Mouse (Mus musculus) spleen, adult 12 weeks (tissue): ENCODE results near the gene Rac1.

ENCODE experiments used
- DNase-seq: peaks from one replicate; pipeline ENCODE4 v3.0.0; 2022; ENCODE audit warnings: low spot score

The Rac1 gene

DNA sequence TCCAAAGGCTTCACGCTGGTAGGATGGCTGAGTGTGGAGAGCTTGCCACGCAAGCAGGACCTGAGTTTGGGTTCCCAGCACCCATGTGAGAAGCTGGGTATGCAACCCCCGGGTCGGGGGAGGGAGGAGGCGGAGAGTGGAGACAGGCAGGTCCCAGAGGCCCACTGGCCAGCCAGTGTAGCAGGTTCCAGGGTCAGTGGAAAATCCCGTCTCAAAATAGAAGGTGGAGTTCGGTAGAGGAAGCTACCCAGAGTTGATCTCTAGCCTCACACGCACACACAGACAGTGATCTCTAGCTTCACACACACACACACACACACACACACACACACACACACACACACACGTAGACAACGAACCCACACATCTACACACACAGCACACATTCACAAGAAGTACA, 34.7 kb downstream of the Rac1 start:
- no peak for DNase-seq

DNA sequence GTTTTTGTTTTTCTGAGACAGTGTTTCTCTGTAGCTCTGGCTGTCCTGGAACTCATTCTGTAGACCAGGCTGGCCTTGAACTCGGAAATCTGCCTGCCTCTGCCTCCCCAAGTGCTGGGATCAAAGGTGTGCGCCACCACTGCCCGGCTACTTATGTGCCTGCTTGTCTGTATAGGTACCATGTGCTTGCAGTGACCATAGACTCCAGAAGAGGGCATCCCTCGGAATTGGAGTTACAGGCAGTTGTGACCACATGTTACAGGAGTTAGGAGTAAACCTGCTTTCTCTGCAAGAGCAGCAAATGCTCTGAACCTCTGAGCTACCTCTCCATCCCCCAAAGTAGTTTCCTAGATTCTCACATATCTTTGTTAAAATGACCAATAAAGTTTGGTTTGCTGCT, 36.1 kb downstream of the Rac1 start:
- DNase-seq = no peak

DNA sequence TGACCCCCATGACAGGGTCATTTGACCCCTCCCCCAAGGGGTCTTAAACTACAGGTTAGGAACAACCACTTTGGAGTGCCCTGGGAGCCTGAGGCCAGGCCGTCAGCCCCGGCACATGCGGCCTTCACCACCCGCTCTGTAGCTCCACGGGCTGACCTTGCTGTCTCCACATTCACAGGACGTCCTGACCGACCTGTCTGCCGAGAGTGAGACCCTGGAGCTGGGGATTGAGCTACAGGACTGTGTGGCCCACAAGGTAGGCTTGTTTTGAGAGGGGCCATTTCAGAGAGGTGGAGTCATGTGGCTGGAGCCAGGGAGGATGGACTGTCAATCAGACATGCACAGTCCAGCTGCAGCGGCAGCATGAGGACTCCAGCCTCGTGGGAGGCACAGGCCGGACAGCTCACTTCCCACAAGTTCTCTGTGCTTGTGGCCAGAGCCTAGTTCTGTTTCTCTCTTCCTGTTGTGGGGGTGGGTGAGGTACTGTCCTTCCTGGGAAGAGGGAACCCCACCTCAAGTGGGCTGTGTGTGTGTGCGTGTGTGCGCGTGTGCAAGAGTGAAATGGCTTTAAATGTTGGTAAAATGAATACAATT, 38.0 kb downstream of the Rac1 start:
- DNase-seq = no peak

DNA sequence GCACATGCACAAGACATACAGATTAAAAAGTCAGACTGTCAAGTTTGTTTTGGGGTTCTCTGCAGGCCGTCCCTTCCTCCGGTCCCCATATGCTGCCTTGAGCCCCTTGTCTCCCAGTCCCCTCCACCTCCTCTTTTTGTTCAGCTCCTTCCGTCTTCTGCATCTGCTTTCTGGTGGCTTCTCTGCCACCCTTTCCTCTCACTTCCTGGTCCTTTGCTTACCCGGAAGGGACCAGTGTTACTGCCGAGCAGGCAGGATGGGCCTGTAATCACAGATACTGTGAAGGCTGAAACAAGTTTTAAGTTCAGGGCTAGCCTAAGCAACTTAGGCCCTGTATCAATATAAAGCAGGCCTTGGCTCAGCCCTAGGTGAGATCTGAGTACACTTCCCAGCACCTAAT, 39.8 kb downstream of the Rac1 start:
- DNase-seq = no peak

DNA sequence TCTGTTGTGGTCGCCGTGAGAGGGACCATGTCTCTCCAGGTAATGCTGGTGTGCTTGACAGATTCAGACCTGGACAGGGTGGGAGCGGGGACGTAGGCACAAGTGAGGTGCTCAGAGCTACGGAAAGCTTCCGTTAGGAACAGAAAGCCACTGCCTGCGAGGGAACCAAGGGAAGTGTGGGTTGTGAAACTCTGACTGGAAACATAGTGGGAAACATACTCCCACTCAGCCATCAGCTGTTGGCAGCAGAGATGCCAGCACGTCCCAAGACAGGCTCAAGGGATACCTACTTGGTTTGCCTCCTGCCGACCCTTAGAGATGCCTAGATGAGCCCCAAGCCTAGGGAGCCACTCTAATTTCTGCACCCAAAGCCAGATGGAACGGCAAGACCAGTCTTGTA, 40.6 kb downstream of the Rac1 start:
- no peak for DNase-seq

DNA sequence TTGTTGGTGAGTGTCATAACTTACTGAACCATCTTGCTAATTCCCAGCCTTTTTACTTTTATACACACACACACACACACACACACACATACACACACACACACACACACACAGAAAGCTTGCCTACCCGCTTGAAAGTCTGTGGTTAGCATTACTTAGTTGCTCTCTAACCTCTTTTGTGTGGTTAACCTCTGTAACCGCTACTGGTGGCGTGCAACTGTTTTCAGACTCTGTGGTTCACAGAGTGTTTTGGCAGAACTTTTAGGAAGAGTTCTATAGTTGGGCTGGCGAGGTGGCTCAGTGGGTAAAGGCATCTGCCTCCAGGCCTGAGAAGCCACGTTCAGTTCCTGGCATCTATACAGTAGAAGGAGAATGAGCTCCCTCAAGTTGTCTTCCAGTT, 42.9 kb downstream of the Rac1 start:
- no peak for DNase-seq

DNA sequence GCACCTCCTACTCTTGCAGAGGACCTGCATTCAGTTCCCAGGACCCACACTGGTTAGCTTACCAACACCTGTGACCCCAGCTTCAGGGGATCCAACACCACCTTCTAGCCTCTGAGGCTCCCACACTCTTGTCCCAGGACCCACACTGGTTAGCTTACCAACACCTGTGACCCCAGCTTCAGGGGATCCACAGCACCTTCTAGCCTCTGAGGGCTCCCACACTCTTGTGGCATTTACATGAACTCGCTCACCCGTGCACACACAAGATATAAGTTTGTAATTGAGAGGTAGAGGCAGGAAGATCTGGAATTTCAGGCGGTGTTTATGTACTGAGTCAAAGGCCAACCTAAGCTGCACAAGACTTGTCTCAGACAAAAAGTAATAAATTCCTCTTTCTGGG, 49.9 kb downstream of the Rac1 start:
- DNase-seq = no peak

DNA sequence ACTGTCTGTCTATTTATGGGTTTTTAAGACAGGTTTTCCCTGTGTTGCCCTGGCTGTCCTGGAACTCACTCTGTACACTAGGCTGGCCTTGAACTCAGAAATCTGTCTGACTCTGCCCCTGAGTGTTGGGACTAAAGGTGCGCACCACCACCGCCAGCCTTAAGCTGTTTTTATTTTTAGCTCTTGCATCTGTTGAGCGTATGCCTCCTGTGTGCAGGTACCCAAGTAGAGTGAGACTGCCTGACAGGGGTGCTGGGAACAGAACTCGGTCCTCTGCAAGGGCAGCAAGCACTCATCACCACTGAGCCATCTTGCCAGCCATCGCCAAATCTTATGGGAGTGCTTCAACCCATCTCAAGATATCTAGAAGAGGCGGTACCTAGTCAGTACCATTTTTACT, 51.8 kb downstream of the Rac1 start:
- no peak for DNase-seq

DNA sequence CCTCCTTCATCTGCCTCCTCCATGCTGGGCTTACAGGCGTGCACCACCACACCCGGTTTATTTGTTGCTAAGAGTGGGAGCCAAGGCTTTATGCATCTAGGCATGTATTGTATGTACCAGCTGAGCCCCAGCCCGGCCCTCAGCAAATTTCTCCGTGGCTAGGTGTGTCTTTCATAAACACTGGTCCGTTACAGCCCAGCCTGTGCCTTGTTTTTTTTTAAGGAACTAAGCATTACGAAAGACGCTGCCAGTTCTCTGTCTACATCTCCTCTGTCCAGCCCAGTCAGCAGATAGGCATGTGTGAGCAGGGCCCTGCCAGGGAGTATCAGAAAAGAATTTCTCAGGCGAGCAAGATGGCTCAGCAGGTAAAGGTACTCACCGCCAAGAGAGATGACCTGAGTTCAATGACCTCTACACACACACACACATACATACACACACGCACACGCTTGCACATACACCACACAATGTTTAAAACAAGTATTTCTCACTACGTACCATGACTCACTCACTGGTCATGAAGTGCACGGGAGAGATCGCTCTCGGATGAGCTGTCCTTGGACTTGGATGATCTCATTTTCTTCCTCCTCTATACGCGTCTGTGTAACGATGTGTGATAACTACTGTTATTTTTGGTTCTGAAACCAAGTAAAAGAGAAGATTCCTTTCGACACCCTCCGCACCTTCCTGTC, 52.5 kb downstream of the Rac1 start:
- no peak for DNase-seq

DNA sequence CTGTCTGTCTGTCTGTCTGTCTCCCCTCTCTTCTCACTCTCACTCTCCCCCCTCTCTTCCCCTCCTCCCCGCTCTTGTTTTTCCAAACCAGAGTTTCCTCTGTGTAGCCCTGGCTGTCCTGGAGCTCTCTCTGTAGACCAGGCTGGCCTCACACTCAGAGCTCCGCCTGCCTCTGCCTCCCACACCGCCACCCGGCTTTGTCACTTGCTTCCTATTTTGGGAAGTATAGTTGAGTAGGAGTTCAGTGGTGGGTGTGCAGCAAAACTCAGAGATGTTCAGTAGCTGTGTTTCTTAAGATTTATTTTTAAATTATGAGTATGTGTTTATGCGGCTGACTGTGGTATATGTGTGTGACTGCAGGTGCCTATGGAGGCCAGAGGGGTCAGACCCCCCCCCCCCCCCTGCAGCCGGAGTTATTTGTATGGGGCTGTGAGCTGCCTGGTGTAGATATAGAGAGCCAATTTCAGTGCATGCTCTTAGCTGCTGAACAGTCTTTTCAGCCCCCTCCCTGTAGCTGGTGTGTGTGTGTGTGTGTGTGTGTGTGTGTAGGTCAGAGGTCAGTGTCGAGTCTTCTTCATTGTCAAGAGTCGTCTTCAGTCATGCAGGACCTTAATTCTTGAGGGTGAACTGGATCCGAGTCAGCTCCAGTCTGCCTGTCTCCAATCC, 55.8 kb downstream of the Rac1 start:
- no peak for DNase-seq

DNA sequence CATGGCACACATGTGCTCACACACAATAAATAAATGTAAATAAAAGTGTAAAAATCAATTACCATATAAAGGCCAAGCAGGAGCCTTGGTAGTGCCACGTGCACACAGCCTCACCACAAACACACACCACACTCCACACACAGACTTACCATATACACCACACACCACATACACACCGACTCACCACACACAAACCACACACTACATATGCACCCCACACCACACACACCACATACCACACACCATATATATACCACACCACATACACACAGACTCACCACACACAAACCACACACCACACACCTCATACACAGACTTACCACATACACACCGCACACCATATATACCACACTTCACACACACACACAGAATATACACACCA, 56.7 kb downstream of the Rac1 start:
- DNase-seq = no peak

DNA sequence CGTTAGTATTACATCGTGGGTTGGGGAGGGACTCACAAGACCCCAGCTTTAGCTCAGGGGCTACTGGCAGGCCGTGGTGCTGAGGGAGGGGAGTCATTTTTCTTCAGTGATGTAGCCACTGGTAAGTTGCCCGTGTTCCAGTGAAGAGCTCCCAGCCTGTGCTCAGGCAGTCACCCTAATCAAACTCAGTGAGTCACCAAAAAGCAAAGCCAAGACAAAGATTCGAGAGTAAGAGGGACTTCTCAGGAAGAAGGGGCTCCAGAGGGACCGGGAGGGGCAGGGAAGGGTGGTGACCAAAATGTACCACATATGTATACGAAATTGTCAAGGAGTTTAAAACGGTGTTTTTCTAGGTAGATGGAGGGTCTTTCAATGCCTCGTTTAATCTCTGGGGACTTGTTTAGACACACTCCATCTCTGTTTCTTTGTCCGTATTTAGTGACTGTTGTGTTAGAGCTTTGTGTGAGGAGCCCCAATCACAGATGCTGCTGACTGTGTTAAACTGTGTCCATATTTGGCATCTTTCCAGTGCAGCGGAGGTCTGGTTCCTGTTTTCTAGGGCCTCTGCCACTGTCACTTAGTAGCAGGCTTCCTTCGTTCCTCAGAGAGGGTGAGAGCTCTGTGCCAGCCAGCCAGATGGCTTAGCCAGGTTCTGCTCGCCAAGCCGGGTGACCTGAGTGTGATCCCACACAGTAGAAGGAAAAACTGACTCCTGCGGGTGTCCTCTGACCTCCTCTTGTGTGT, 57.2 kb downstream of the Rac1 start:
- DNase-seq = no peak

DNA sequence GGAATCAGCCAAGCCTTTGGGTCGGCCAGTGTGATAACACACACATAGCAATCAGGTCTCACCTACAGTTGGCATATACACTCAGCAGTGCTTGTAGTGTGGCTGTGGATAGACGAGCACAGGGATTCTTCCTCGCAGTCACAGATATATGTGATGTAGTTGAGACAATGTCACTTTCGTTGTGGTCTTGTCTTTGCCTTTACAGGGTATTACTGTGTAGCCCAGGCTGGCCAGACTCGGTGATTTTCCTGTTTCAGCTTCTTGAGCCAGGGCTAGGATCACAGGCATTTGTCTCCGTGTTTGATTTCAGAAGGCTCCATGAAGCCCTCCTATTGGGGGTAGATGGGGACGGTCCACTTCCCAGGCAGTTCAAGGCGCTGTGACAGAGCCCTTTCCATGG, 58.2 kb downstream of the Rac1 start:
- no peak for DNase-seq

DNA sequence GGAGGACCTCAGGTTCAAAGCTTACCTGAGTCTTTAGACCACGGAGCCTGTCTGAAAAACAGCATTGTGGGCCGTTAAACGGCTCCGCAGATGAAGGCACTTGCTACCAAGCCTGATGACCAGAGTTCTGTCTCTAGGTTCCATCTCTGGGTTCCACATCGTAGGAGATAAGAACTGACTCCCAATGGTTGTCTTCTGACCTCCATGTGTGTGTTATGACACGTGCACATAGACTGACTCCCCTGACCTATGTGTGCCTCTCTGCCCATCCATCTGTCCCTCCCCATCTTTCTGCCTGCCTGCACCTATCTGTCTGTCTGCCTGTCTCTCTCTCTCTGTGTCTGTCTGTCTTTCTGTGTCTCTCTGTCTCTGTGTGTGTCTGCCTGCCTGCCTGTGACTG, 59.9 kb downstream of the Rac1 start:
- DNase-seq = no peak

DNA sequence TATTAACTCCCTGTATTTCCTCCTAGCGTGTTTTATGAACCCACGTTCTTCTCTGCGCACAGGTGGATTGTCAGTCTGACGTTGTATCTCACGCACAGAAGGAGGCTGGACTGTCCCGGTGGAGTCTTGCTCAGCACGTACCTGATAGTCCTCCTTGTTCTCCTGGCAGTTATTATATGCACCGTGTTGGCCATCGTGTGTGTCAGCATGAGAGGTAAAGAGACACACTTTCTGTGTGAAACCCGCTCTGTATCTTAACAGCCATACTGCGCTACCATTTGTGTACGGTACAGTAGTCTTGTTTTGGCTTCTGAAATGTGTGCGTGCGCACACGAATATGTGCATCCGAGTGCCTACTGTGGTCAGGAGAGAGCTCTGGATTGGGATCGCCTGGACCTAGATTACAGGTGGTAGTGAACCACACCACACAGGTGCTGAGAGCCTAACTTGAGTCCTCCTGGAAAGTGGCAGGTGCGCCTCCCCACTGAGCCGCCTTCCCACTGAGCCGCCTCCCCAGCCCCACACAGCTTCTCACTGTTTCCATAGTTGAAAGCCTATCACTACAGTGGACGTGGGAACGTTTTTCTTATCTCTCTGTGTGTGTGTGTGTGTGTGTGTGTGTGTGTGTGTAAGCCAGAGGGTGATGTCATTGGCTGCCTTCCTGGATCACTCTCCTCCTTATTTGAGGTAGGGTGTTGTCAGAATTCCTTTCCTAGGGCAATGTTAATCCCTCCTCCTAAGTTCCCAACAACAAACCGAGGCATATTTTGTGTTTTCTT, 60.8 kb downstream of the Rac1 start:
- no peak for DNase-seq

DNA sequence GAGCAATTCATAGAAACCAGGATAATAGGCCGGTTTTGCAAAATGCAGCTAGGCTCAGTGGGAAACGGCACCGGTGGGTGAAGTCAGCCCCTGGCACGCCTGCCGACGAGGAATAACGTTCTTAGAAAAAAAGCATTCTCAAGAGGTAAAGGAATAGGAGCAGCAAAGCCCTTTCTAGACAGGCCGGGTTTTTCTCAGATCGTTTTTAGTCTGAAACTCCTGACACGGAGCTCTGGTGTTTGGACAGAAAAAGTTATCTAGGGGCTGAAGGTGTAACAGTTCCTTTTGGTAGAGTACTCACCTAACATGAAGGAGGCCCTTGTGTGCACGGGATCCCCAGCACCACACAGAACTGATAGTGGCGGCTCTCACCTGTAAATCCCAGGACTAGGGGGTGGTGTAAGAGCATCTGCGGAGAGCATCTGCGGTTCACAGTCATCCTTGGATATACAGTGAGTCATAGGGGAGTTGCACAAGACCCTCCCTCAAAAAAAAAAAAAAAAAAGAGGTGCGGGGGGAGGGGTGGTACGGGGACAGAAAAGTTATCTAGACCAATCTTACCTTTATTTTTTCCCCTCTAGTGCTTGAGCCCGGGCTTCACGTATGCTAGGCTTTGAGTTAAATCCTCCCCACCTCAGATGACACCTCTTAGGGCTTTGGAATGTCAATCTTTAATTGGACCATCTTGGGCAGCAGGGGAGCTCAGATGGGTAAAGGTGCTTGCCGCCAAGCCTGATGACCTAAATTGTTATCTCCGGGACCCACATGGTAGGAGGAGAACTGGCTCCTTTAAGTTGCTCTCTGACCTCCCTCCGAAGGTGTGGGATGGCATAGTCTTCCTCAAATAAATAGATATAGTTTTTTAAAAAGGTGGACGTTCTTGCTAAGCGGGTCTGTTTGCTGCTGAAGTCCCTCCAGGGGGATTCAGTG, 62.4 kb downstream of the Rac1 start:
- no peak for DNase-seq

DNA sequence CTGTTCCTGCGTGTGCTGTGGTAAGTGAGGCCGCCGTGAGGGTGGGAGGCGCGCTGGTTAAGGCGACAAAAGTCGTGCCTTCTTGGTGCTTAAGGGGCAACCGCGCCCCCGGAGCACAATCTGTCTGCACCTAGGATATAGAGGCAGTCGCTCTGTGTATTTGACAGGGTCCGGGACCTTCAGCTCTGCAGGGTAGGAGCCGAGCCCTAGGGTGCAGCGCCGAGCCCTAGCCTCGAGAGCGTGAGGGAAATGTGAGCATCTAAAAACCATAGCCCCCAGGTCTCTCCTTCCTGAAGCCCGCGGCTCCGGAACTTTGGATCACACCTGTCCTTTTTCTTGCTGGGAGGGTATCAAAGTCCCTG, 63.1 kb downstream of the Rac1 start:
- no peak for DNase-seq

DNA sequence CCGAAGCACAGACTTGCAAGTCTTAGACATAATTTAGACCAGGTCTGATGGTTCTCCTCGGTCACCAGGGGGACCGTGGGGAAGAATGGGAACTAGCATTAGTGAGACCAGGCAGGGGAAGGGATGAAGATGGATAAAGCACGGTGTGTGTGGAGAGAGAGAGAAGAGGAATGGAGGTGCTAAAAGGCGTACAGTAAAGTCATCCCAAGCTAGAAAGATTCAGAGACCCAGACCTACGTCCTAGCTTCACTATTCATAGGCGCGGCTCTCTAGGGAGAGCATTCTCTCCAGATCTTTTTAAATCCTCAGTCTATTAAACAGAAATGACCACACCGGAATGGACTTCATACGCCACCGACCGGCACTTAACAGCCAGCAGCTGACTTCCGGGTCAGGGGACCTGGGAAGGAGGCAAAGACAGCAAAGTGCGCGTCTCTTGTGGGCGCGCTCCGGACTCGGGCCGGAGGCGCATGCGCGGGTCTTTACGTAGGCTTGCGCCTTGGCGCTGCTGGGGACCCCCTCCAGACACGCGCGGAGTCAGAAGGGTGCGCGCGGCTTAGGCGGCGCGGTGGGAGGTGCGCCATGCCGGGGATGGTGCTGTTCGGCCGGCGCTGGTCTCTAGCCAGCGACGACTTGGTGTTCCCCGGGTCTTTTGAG, 63.6 kb downstream of the Rac1 start, which contains the start of gene Daglb:
Gene Daglb, plus strand, starts transcription at position 485 of the 657 bp plus-strand sequence.
- DNase-seq = peak; percentile 76

DNA sequence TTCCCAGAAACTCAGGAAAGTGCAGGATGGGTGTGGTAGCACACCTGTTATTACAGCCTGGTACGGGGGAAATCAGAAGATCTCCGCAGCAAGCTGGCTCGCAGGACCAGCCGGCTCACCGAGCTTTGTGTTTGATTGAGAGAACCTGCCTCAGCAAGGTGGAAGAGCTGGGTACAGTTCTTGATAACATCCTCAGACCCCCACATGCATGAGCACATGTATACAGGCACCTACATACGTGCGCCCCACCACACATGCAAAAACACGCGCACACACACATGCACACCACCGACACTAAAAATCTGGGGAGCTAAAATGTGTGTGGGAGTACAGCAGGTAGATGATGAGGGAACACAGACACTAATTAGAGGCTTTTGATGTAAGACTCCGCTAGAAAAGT, 64.2 kb downstream of the Rac1 start:
- DNase-seq = no peak
